Mouse (Mus musculus) layer of hippocampus, postnatal 14 days (tissue): ENCODE measurements around the gene Zfhx2. TPM values are rescaled to one million over a fixed set of nuclear protein-coding genes. Genes with fewer than 3 reads are reported as not detected.
"Not testable (repeated sequence)": the region's sequence is repeated elsewhere in the genome, so short reads cannot be mapped to it uniquely, and the experiment has no call there.

Source experiments
- DNase-seq, 2 experiments: peaks; one replicate each; pipeline ENCODE4 v3.0.0; 2021 to 2022; ENCODE audit warnings: low spot score in 2 of 2, mixed read lengths in 1 of 2
- total RNA-seq, 2 experiments: library from RNA; stranded (reverse); gene quantifications; 2 replicates each; pipeline ENCODE4 v1.2.3; 2021

Gene Zfhx2
- total RNA-seq, 2 experiments from 2014 or later = 41.2 to 48.8 TPM

DNA sequence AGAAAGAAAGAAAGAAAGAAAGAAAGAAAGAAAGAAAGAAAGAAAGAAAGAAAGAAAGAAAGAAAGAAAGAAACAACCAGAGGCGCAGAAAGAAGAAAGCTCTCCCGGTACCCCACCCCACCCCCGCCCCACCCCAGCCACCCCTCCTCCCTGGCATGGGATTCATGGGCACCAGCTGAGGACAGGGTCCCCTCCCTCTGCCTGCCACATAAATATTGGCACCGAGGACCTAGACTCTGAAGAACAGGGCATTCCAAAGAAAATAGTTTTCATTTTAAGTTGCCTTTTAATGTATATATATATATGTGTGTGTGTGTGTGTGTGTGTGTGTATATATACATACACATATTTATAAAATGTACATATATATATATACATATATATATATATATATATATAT lies 39.1 kb downstream of the Zfhx2 start:
- no peak for DNase-seq

DNA sequence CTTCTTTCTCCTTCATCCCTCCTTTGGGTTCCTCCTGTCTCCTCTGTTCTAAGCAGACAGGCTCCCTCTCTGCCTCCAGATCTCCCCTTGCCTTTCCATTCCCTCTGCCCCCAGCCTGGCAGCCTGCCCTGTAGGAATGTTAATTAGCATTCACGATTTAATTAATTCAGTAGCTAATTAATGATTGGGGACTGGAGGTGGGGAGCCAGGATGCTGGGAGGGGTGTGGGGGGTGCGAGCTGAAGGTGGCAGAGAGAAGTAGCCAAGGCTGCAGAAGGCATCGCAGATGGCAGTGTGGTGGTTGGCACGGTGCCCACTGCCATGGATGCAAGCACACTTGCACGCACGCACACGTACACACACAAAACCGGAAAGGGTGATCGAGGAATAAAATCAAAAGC lies 39.6 kb downstream of the Zfhx2 start:
- DNase-seq = peak; percentile 89 to 96

DNA sequence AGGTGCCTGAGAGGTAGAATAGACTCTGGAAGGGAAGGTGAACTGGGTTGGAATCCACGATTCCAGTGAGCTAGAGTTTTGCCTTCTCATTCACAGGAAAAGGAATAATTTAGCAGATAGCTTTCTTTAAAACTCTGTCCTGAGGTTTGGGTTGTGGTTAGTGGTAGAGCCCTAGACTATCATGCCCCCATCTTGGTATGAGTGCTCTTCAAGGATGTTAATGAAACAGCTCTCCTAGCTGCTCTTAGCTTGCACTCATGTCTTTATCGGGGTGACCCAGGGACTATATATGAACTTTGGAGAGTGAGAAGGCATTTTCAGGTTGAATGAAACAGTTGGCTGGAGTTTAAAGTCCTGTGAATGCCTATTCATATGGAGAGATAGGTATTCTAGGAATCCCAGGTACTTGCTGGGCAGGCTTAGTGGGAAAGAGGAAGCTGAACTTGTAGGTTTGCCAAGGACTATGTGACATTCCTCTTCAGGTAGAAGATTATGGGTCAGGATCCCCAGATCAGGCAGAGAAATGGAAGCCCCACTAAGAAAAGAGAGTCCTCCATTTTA lies 44.1 kb downstream of the Zfhx2 start:
- no peak for DNase-seq

GRCm38 (mm10) chr14:55043694-55044093 lies 48.4 kb downstream of the Zfhx2 start:
- DNase-seq = not testable (repeated sequence)

DNA sequence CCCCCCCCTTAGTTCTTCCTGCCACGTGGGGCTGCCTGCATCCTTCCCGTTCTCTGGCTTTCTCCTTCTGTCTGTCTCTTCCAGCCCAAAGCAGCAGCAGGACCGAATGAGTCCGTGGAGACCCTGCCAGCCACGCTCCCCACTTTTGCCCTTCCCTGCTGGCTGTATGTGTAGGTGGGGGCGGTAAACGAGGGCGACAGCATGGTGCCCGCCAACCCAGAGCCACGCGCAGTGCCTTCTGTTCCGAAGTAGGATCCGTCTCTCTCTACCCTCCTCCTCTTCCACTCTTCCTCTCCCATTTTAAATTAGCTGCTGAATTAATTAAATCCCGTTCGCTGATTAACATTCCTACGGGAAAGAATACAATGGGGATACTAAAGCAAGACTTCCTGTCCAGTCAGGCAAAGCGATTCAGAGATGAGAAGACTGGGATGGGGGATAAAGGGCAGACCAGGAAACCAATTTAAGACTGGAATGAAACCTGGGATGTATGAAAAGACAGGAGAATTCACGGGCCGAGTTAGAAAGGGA lies 59.4 kb downstream of the Zfhx2 start:
- peak; percentile 40 to 71 for DNase-seq

- DNase-seq = no peak
Observed at GRCm38 (mm10) chr14:55029034-55029698, 63.0 kb downstream of the Zfhx2 start.

DNA sequence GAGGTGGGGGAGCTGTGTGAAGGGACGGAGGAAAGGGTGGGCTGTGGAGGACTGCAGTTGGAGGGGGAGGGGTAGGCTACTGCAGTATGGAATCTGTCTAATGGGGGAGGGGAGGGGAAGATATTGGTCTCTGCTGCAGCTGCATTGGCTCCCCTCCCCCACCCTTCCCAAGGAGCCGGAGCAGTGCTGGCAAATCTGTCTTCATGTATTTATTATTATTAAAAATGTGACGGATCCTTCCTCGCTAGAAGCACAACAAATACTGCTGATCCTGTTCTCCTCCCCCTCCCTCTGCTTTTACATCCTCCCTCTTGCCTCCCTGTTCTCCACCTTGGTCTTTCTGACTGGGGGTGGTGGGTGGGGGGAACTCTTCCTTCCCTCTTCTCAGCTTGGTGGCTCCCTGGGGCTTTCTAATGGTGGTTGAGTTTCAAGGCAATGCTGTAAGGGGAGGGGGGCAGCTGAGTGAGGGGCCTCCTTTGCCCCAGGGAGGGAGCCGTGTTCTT lies 63.7 kb downstream of the Zfhx2 start:
- no peak for DNase-seq

DNA sequence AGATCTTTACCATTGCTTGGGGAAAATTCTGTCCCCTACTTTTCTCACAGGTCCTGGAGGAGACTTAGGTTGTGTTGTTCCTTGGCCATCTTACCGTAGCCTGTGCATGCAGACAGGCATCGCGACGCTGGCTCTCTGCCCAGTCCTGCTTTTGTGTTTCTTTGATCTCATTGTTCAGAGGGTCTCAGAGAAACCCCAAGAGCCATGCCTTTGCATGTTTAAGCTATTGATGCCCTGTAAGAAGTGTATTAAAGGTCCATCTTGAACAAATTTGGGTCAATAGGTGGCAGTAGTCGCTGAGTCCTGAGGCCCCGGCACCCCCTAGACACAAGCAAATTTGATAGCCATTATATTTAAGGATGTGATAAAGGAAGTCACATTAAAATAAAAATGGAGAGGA lies 64.5 kb downstream of the Zfhx2 start:
- no peak for DNase-seq

DNA sequence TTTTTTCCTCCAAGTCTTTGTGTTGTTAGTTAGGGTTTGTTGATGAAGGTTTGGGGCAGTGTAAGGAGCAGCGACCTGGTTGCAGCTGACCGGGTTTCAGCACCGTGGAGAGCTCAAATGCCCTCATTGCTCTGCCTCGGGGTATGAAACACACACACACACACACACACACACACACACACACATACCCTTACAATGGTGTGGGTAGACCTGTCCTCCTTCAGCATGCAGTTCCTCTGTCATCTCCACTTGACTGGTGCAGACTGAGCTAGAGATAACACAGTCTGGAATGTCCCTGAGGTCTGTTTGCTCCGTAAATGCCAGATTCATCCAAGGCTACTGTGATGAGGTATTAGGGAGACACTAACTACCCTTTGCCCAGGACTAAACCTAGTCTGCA lies 64.9 kb downstream of the Zfhx2 start:
- no peak for DNase-seq

GRCm38 (mm10) chr14:55025527-55025926 lies 66.6 kb downstream of the Zfhx2 start:
- DNase-seq = no peak

DNA sequence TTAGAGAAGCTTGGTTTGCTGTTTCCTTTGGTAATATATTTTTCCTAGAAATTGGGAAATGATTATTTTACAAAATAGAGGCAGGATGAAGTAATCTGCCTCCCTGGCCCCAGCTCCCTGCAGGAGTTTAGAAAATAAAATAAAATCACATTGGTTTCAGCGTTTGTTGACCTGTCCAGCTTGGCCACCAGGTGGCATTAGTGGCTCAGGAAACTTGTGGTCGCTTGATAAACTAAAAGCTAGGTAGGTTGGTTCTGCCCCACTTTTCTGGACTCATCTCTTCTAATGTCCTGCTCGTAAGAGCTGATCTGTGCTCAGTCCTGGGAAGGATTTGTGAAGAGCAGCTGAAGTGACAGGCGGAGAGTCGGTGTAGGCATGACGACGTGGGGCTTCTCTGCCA lies 67.9 kb downstream of the Zfhx2 start:
- peak; percentile 52 to 59 for DNase-seq

- DNase-seq = no peak
Observed at GRCm38 (mm10) chr14:55023011-55023410, 69.1 kb downstream of the Zfhx2 start.

DNA sequence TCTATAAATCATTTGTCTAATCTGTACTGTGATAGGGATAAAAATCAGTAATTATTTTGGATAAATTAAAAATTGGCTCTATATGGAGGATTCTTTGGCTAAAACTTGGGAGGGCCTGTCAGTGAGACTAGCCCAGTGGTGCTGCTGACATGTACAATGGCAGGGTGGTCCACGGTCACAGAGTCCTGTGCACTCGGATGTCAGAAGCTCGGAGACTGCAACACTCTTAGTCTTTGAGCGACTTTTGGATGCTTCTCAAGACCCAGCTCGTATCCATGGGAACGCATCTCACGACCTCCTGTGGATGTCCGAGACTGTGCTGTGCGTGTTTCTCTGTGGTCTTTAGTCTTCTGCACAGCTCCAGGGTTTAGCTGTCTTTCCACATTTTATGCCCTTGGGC lies 71.7 kb downstream of the Zfhx2 start:
- no peak for DNase-seq

GRCm38 (mm10) chr14:55016876-55017275 lies 75.2 kb downstream of the Zfhx2 start:
- DNase-seq = no peak

DNA sequence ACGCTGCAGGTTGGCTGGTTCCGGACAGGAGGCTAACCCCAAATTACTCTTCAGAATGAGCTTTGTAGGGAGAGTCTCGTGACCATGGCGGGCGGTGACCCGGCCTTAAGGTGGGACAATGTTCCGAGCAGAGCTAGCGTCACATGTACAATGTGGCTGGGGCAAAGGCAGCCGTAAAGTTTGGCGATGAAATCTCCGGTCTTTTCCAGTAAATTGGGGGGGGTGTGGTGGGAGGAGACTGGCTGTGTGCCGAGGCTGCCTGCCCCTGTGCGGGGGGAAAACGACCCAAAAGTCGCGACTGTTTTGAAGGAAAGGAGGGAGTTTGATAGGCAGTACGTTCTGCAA lies 76.4 kb downstream of the Zfhx2 start:
- DNase-seq = no peak

- DNase-seq = peak; percentile 99 to 100
Observed at GRCm38 (mm10) chr14:55014991-55015766, 76.9 kb downstream of the Zfhx2 start, which contains the start of gene Ngdn. Gene Ngdn (plus strand): TSS chr14:55015454.

- no peak for DNase-seq
Observed at GRCm38 (mm10) chr14:55014591-55014990, 77.5 kb downstream of the Zfhx2 start.

- DNase-seq = no peak
Observed at GRCm38 (mm10) chr14:55011116-55011515, 81.0 kb downstream of the Zfhx2 start.
